Mouse (Mus musculus) kidney, embryonic 14.5 days (tissue): ENCODE measurements around the gene Acsbg1. TPM values are rescaled to one million over a fixed set of nuclear protein-coding genes. Genes with fewer than 3 reads are reported as not detected.
"Not testable (repeated sequence)": the region's sequence is repeated elsewhere in the genome, so short reads cannot be mapped to it uniquely, and the experiment has no call there.

Experiments
- ATAC-seq: fragments of 200-750 bp; cut with Nextera tagmentation; 2 replicates; pipeline ENCODE4 v1.8.0; 2017; ENCODE audit warnings: moderate number of reproducible peaks, mild to moderate bottlenecking, moderate TSS enrichment, moderate library complexity; ENCODE audit not compliant: low FRiP score, low TSS enrichment
- H3K27ac ChIP-seq: fragments of 300-500 bp; sonication (generic); 2 replicates; pipeline ENCODE4 v1.5.1; 2014; ENCODE audit warnings: low read depth, mild to moderate bottlenecking, low read length, moderate library complexity, mixed read lengths
- H3K27me3 ChIP-seq: fragments of 300-500 bp; sonication (generic); 2 replicates; pipeline ENCODE4 v1.6.1; 2014; ENCODE audit warnings: mild to moderate bottlenecking, low read length; ENCODE audit not compliant: control insufficient read depth, insufficient read depth
- H3K36me3 ChIP-seq: fragments of 300-500 bp; sonication (generic); 2 replicates; pipeline ENCODE4 v1.6.1; 2014; ENCODE audit warnings: low read length, mixed read lengths; ENCODE audit not compliant: control insufficient read depth, insufficient read depth
- H3K4me1 ChIP-seq: fragments of 300-500 bp; sonication (generic); 2 replicates; pipeline ENCODE4 v1.6.1; 2014; ENCODE audit warnings: low read length, mixed read lengths; ENCODE audit not compliant: control insufficient read depth, insufficient read depth
- H3K4me2 ChIP-seq: fragments of 300-500 bp; sonication (generic); replicated peaks from 2 replicates; pipeline ENCODE4 v1.6.1; 2014; ENCODE audit warnings: low read depth, mild to moderate bottlenecking, low read length
- H3K4me3 ChIP-seq: fragments of 300-500 bp; sonication (generic); 2 replicates; pipeline ENCODE4 v1.5.1; 2014; ENCODE audit warnings: mild to moderate bottlenecking, low read length
- H3K9ac ChIP-seq: fragments of 300-500 bp; sonication (generic); 2 replicates; pipeline ENCODE4 v1.6.1; 2014; ENCODE audit warnings: low read depth, mild to moderate bottlenecking, low read length, moderate library complexity
- H3K9me3 ChIP-seq: fragments of 300-500 bp; sonication (generic); 2 replicates; pipeline ENCODE4 v1.6.1; 2016; ENCODE audit warnings: low read length; ENCODE audit not compliant: control insufficient read depth
- WGBS: fragments of 180-500 bp; shearing (Covaris S2); extraction: QIAGEN DNeasy Blood & Tissue Kit; methylation state at CpG from one replicate; pipeline ENCODE4 v1.1.7; 2014; 5-methylcytosine and 5-hydroxymethylcytosine counted together
- polyA plus RNA-seq: library from polyadenylated mRNA; unstranded; fragments of >200 nt; fragmentation: Nextera tagmentation; extraction: Ambion mirVana; gene quantifications from 2 replicates; pipeline ENCODE4 v1.2.1, GENCODE M21; 2014

Acsbg1 gene
- polyA plus RNA-seq, 1 experiment from 2014 or later: 3.0 TPM

DNA sequence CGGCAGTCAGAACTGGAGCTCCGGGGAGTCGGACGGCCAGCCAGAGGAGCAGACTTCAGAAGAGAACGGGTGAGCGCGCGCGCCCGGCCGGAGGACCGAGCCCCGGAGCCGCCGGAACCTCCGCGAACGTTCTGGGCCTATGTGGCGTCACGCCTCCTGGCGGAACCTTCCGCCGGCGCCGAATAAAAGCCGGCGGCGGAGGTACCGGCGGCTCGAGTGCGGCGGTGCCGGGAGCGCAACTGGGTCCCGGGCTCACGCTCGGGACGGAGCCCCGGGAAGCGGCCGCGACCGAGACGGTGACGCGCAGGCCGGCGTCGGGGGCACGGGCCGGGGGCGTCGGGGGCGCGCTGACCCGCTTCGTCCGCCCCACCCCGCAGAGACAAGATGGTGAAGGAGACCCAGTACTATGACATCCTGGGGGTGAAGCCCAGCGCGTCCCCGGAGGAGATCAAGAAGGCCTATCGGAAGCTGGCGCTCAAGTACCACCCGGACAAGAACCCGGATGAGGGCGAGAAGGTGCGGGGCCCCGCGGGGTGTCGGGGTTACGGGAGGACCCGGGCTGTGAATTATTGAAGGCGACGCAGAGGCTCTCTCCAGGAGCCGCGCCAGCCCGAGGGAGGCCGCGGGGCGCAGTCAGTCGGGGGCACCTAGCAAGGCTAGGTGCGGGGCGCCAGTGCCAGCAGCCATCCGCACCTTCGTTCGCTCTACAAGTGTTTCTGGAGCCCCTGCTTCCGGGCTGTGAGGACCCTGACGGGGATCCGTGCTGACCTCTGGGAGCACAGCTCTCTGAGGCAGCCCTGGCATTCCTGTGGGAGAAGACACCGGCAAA lies 37.9 kb upstream of the Acsbg1 start:
- Histone ChIP-seq H3K27me3 (peaks cover 16% of the 10 kb centered on the region), H3K9me3 (no peaks in the 10 kb centered on the region), H3K4me1 (no peaks in the 10 kb centered on the region), H3K9ac (peak overlapping the region; percentile 69), H3K27ac (no peak overlapping the region), H3K4me3 (peak overlapping the region; percentile 69), H3K36me3 (no peaks in the 10 kb centered on the region), H3K4me2 (peak overlapping the region; percentile 90)
- peak; percentile 74 for ATAC-seq
- WGBS: 1% methylated on average over 91 of the region's 92 CpGs

DNA sequence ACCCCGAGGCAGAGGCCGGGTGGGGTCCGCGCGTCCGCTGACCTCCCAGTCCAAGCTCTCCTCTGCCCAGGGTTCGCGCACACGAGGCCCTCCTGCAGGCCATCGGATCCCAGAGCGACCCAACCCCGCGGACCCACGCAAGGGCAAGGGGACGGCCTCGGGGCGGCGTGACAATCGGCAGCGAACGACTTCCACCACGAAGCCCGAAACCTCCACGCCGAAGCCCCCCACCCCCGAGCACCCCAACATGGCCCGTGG lies 37.3 kb upstream of the Acsbg1 start:
- Histone ChIP-seq H3K4me2 (peak overlapping the region; percentile 90), H3K9me3 (no peaks in the 10 kb centered on the region), H3K36me3 (no peaks in the 10 kb centered on the region), H3K27me3 (peaks cover 16% of the 10 kb centered on the region), H3K9ac (peak overlapping the region; percentile 69), H3K27ac (no peak overlapping the region), H3K4me1 (no peaks in the 10 kb centered on the region), H3K4me3 (peak overlapping the region; percentile 69)
- WGBS: 8% methylated on average over 27 of the region's 27 CpGs
- peak; percentile 50; the same call in 1 of the 2 replicates for ATAC-seq

DNA sequence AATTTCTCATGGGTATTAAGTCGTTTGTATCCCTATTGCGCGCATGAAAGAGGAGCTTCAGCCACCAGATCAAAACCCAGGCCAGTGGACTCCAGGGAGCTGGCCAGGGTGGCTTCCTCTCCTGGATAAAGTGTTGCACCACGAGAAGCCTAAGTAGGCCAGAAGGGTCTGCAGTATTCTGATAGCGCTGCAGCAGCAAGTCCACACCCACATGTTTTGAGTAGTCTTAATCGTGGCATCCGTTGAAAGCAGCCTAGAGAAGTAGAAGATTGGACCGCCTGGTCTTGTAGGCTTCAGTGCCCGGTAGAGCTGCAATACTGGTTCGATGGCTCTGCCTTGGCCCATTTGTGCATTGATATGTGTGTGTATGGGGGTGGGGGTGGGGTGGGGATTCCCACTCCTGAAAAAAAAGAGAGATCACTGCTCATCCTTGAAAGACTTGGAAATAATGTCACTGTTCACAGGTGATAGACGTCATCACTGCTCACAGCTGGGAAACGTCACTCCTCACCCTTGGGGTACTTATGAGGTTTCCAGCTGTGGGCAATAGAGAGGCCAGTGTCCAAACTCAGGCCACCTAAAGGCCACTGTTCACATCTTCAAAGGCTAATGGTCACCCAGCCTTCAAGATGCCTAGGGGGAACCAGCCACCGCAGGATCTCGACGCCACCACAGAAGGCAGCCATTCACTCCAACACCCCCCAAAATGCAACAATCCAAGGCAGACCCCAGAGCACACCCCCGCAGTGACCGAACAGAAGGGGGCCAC lies 36.8 kb upstream of the Acsbg1 start, which contains the start of gene Dnaja4:
Gene Dnaja4, plus strand, starts transcription at position 556 of the 769 bp plus-strand sequence.
- Histone ChIP-seq H3K27me3 (peaks cover 16% of the 10 kb centered on the region), H3K36me3 (no peaks in the 10 kb centered on the region), H3K9me3 (no peaks in the 10 kb centered on the region), H3K4me1 (no peaks in the 10 kb centered on the region), H3K4me2 (peak within 1 kb of the TSS; percentile 90), H3K27ac (no peak within 1 kb of the TSS), H3K9ac (peak within 1 kb of the TSS; percentile 69), H3K4me3 (peak within 1 kb of the TSS; percentile 69)
- peak; percentile 36 for ATAC-seq
- WGBS: 57% methylated on average over 17 of the region's 17 CpGs

DNA sequence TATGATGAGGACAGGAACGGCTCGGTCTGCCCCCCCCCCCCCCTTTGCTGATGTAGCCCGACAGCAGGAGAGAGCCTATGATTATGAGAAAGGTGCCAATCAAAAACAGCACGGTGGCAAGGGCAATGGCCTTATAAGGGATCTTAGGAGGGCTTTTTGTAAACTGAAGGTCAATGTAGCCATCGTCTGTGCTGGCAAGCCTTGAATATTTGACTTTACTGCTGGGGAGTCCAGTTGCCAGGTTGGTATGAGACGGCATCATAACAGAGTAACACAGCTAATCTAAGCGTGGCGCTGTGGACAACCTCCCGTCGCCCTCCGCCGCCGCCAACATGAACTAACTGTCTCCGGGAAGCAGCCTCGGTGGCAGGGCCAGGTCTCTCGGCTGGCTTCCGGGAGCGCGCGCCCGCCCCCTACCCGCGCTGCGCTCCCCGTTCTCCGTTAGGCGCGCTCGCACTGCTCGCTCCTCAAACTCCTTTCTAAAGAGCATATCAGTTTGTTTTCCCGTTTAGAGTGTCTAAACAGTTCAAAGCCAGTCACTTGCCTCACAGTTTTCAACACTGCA lies 29.7 kb upstream of the Acsbg1 start:
- H3K27ac ChIP-seq, H3K4me1 ChIP-seq, H3K9me3 ChIP-seq, H3K27me3 ChIP-seq, ATAC-seq, H3K36me3 ChIP-seq: not testable (repeated sequence)
- Histone ChIP-seq H3K4me3 (peak overlapping the region; percentile 27; the same call in 1 of the 2 replicates), H3K4me2 (peak overlapping the region; percentile 54), H3K9ac (peak overlapping the region; percentile 34; the same call in 1 of the 2 replicates)
- 6% methylated on average over 30 of the region's 31 CpGs for WGBS

DNA sequence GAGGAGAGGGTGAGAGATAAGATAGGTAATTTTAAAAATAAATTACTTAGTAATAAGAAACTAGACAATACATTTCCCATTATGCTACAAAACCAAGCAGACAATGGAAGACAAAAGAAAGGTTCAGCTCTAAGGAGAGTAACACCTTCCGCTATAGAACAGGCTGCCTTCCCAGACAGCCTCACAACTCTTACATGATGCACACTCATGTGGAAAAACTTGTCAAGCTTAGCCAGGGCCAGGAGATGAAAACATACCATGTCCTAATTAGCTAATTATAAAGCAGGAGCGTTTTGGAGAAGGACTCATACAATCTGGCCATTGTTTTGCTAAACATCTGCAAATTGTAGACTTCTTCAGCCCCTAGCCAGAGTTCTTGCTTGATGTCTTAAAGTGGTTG lies 29.0 kb upstream of the Acsbg1 start:
- H3K4me3 ChIP-seq: not testable (repeated sequence)
- WGBS: 76% methylated on average over 2 of the region's 2 CpGs

DNA sequence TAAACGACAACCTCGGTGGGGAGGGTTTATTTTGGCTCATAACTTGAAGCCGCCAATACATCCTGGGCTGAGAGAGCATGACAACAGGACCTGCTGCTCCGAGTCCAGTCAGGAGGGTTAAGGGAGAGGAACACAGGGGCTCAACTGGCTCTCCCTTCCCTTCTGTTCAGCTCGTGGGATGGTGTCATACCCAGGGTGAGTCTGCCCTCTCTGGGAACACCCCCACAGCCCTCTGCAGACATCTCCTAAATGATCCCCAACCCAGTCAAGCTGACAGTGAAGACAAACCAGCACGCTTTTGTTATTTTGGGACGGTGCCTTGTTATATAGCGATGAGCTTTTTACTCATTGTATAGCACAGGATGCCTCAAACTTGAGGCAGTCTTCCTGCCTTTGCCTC lies 27.8 kb upstream of the Acsbg1 start:
- Histone ChIP-seq H3K9ac (no peak overlapping the region), H3K4me2 (no peak overlapping the region), H3K27ac (no peak overlapping the region), H3K36me3 (no peaks in the 10 kb centered on the region), H3K4me3 (no peak overlapping the region), H3K27me3 (peaks cover 7% of the 10 kb centered on the region), H3K9me3 (no peaks in the 10 kb centered on the region), H3K4me1 (no peaks in the 10 kb centered on the region)
- WGBS: 55% methylated on average over 8 of the region's 8 CpGs
- ATAC-seq: no peak

More for the DNA sequence above, 29.0 kb upstream of the Acsbg1 start:
- H3K4me2 ChIP-seq, H3K9me3 ChIP-seq, ATAC-seq, H3K36me3 ChIP-seq, H3K27ac ChIP-seq, H3K9ac ChIP-seq, H3K27me3 ChIP-seq, H3K4me1 ChIP-seq: not testable (repeated sequence)

DNA sequence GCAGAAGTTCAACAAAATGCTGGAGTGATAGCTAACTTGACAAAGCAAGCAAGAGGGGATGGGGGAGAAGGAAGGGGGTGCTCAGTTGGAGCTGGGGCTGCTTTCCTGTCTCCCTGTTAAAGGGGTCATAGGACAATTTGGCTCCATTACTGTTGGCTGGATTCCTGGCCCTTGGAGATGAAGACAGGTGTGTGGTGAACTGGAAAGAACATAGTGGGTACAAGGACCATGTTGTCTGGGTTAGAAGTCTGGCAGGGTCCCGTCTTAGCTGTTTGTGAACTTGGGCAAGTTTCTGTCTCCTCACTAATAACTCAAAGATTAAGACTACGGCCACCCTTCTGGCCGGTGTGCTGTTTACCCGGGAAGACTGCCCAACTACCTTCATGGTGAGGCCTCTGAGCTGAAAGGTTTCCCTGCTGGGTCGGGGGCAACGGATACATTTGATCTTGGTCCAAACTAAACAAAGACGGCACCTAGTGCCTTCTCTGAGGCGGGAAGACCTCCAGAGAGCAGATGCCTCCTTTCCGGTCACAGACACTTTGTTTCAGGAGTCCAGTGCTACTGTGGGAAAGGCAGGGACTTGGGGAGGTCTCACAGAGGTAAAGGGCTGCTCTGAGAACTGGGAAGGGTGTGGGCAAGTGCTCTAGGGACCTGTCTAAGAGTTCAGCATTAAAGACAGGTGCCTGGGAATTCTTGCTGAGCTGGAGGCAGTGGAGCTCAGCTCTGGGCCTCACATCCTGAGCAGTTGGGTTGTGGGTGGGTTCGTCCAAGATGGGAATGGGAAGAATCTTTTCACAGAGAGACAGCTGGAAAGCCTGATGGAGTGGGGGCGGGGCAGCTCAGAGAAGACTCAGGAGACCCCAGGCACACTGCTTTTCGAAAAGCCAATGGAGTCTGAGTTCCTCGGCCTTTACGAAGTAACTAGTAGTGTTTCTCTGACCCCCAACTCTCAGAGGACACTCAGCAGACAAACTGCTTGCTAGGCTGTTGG lies 25.9 kb upstream of the Acsbg1 start:
- H3K36me3 ChIP-seq: no peaks in the 10 kb centered on the region
- H3K9ac ChIP-seq: no peak overlapping the region
- no peak overlapping the region for H3K27ac ChIP-seq
- whole genome bisulfite sequencing: 52% methylated on average over 14 of the region's 14 CpGs
- no peak overlapping the region for H3K4me3 ChIP-seq
- peaks cover 3% of the 10 kb centered on the region; the same call in 1 of the 2 replicates for H3K27me3 ChIP-seq
- no peak for ATAC-seq
- H3K9me3 ChIP-seq: no peaks in the 10 kb centered on the region
- no peak overlapping the region for H3K4me2 ChIP-seq
- H3K4me1 ChIP-seq: no peaks in the 10 kb centered on the region

DNA sequence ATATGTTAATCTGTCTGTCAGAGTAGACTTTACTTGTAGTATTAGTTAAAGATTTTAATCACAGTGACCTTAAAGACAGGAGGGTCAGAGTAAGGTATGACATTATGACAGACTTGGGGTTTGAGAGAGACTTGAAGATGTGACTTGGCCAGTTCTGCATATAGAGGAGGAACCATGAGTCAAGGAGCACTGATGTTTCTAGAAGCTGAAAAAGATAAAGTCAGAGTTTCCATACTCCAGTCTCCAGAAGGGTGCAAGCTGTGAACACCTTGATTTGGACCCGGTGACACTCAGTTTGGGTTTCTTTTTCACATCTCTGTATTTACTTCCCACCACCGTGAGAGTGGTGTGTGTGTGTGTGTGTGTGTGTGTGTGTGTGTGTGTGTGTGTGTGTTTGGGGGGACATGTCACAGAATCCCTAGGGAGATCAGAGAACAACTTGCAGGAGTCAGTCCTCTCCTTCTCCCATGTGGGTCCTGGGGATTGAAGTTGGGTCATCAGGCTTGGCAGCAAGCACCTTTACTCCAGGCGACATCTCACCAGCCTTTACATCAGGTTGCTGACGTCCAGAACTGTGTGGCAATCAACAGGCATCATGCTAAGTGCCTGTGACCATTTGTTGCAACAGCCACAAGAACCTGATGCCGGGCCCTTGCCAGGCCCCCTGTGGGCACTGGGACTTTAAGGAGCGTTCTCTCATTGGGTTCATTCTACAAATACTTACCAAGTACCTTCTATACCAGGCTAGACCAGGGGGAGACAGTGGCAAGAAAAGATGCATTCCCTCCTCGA lies 22.3 kb upstream of the Acsbg1 start:
- no peak overlapping the region for H3K9ac ChIP-seq
- no peaks in the 10 kb centered on the region for H3K9me3 ChIP-seq
- no peaks in the 10 kb centered on the region for H3K27me3 ChIP-seq
- 72% methylated on average over 7 of the region's 7 CpGs for WGBS
- no peak overlapping the region for H3K4me2 ChIP-seq
- no peaks in the 10 kb centered on the region for H3K4me1 ChIP-seq
- H3K27ac ChIP-seq: no peak overlapping the region
- ATAC-seq: no peak
- no peaks in the 10 kb centered on the region for H3K36me3 ChIP-seq
- no peak overlapping the region for H3K4me3 ChIP-seq
